Mouse (Mus musculus) forebrain, embryonic 13.5 days (tissue): Measurements from ENCODE around the gene Gm17190. TPM values are rescaled to one million over a fixed set of nuclear protein-coding genes. Genes with fewer than 3 reads are reported as not detected.
A peak's percentile ranks its signal among the peaks of the same experiment; 100 is the strongest.

Source experiments
- ATAC-seq: fragments of 200-750 bp; cut with Nextera tagmentation; 2 replicates; pipeline ENCODE4 v1.8.0; 2017
- H3K27ac ChIP-seq: fragments of 300-500 bp; sonication (generic); 2 replicates; pipeline ENCODE4 v1.5.1; 2015; ENCODE audit warnings: inconsistent platforms, mild to moderate bottlenecking, moderate library complexity
- H3K27me3 ChIP-seq: fragments of 300-500 bp; sonication (generic); 2 replicates; pipeline ENCODE4 v1.6.1; 2015; ENCODE audit warnings: mild to moderate bottlenecking, inconsistent platforms
- H3K36me3 ChIP-seq: fragments of 300-500 bp; sonication (generic); 2 replicates; pipeline ENCODE4 v1.6.1; 2015; ENCODE audit warnings: mild to moderate bottlenecking, inconsistent platforms; ENCODE audit not compliant: poor library complexity, severe bottlenecking
- H3K4me1 ChIP-seq: fragments of 300-500 bp; sonication (generic); 2 replicates; pipeline ENCODE4 v1.6.1; 2015; ENCODE audit warnings: inconsistent platforms
- H3K4me2 ChIP-seq: fragments of 300-500 bp; sonication (generic); 2 replicates; pipeline ENCODE4 v1.6.1; 2015; ENCODE audit warnings: inconsistent platforms, mild to moderate bottlenecking, moderate library complexity
- H3K4me3 ChIP-seq: fragments of 300-500 bp; sonication (generic); 2 replicates; pipeline ENCODE4 v1.5.1; 2015; ENCODE audit warnings: mild to moderate bottlenecking, inconsistent platforms
- H3K9ac ChIP-seq: fragments of 300-500 bp; sonication (generic); 2 replicates; pipeline ENCODE4 v1.6.1; 2015; ENCODE audit warnings: mild to moderate bottlenecking, inconsistent platforms
- H3K9me3 ChIP-seq: fragments of 300-500 bp; sonication (generic); replicated peaks from 2 replicates; pipeline ENCODE4 v1.6.1; 2016; ENCODE audit warnings: inconsistent platforms
- WGBS: fragments of 180-500 bp; shearing (Covaris S2); methylation state at CpG from one replicate; pipeline ENCODE4 v1.1.7; 2015; 5-methylcytosine and 5-hydroxymethylcytosine counted together
- polyA plus RNA-seq: library from polyadenylated mRNA; unstranded; fragments of >200 nt; fragmentation: Nextera tagmentation; extraction: Ambion mirVana; gene quantifications from 2 replicates; pipeline ENCODE4 v1.2.1, GENCODE M21; 2015

Gene Gm17190
- polyA plus RNA-seq, 1 experiment from 2014 or later: not detected

DNA sequence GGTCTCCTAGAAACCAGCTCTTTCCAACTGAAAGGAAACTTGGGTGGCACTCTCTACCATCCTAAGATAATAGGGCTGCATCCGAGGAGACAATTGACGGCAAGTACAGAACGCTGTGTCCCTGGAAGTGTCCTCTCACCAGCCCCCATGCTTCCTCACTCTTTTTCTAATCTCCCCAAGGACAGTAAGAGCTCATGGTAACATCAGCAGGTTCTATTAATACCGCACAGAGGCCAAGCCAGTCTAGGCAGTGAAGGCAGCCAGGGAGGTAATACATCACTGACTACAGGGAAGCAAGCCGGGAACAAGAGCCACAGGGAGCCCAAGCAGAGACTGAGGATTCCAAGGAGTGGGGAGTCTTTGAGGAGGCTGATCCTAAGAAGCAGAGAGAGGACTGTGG lies 43.2 kb downstream of the Gm17190 start:
- 73% methylated on average over 5 of the region's 5 CpGs for WGBS
- Histone ChIP-seq H3K4me3 (no peak overlapping the region), H3K27me3 (peaks cover 15% of the 10 kb centered on the region), H3K9ac (no peak overlapping the region), H3K9me3 (no peaks in the 10 kb centered on the region), H3K27ac (no peak overlapping the region), H3K4me2 (no peak overlapping the region), H3K4me1 (no peaks in the 10 kb centered on the region), H3K36me3 (no peaks in the 10 kb centered on the region)
- no peak for ATAC-seq

DNA sequence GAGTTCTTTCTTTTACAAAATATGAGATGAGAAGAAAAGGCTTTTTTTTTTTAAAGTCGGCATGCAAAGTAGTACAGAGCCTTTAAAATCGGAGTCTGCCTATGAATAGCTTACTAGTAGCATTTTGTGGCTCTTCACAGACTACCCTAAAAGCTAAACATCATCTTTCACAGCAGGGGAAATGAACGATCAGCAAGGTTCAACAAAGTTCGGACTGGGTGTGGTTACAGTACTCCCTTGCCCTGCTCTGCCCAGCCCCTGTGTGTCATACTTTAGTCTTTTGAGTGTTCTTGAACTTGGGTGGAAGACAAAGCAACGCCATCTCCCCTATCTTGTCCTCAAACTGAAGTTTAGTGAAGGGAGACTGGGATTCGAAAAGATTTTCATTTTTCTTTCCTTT lies 44.8 kb downstream of the Gm17190 start:
- Histone ChIP-seq H3K27me3 (peaks cover 31% of the 10 kb centered on the region), H3K36me3 (no peaks in the 10 kb centered on the region), H3K9ac (no peak overlapping the region), H3K27ac (no peak overlapping the region), H3K9me3 (no peaks in the 10 kb centered on the region), H3K4me2 (no peak overlapping the region), H3K4me1 (peaks cover 16% of the 10 kb centered on the region), H3K4me3 (no peak overlapping the region)
- no peak for ATAC-seq
- WGBS: 85% methylated on average over 6 of the region's 6 CpGs

DNA sequence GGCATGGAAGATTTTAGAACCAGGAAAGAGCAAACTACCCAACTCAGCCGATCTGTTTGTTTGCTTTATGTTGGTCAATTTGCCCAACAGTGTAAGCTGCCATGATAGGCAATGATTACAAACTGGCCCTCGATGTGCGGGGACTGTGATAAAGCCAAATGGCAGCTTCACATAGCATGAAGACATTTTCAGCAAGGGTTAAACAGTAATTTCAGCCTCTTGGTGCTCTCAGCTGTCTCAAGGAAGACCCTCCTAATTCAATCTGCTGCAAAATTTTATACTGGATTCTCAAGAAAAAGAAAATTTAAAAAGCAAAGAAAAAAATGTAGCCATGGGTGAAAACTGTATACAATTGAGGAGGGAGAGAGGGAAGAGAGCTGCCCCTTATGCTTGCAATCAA lies 47.2 kb downstream of the Gm17190 start:
- peaks cover 34% of the 10 kb centered on the region for H3K4me1 ChIP-seq
- WGBS: 91% methylated on average over 3 of the region's 3 CpGs
- H3K36me3 ChIP-seq: no peaks in the 10 kb centered on the region
- ATAC-seq: no peak
- H3K4me2 ChIP-seq: no peak overlapping the region
- peaks cover 43% of the 10 kb centered on the region for H3K27me3 ChIP-seq
- no peaks in the 10 kb centered on the region for H3K9me3 ChIP-seq
- H3K27ac ChIP-seq: no peak overlapping the region
- no peak overlapping the region for H3K9ac ChIP-seq
- H3K4me3 ChIP-seq: no peak overlapping the region

DNA sequence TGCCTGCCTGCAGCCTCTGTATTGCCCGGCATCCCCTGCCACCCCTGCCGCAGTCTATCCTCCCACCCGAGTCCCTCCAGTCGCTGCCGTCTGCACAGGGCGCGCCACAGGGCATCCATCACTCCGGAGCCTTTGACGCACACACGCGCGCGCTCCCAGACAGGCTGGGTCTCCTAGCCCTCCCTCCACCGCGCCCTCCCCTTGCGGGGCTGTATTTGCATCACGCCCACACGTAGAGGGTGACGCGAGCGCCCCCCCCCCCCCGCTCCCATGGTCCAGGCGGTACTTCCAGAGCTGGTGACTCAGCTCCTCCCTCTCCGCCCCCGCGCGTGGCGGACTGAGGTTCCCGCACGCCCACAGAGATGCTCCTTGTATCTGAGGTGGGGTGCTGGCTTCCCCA lies 49.2 kb downstream of the Gm17190 start:
- no peaks in the 10 kb centered on the region for H3K9me3 ChIP-seq
- peak overlapping the region; percentile 57 for H3K9ac ChIP-seq
- H3K36me3 ChIP-seq: no peaks in the 10 kb centered on the region
- H3K4me2 ChIP-seq: peak overlapping the region; percentile 97
- H3K27me3 ChIP-seq: peaks cover 58% of the 10 kb centered on the region
- no peak overlapping the region for H3K27ac ChIP-seq
- ATAC-seq: peak; percentile 79
- H3K4me3 ChIP-seq: peak overlapping the region; percentile 50
- 1% methylated on average over 30 of the region's 30 CpGs for WGBS
- peaks cover 34% of the 10 kb centered on the region for H3K4me1 ChIP-seq

DNA sequence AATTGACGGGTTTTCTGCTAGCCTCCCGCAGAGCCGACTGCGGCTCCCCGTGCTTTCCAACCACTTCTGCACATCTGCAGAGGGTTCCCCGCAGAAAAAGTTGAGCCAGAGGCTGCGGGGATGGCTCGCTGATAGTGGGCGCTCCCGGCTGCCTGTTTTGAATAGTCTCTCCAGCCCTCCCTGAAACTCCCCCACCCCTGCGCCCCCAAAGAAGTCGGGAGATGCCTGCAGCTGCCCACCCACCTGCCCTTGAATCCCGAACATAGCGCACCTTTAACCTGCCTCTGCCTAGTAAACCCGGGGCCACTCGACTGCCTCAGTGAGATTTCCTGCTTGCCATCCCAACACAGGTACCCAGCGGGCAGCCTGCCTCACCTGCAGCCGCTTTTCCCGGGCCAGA lies 50.1 kb downstream of the Gm17190 start:
- H3K36me3 ChIP-seq: no peaks in the 10 kb centered on the region
- H3K9ac ChIP-seq: peak overlapping the region; percentile 62
- H3K9me3 ChIP-seq: no peaks in the 10 kb centered on the region
- peak overlapping the region; percentile 97 for H3K4me2 ChIP-seq
- H3K4me1 ChIP-seq: peaks cover 34% of the 10 kb centered on the region
- WGBS: under 1% methylated on average over 18 of the region's 19 CpGs
- peak overlapping the region; percentile 50 for H3K4me3 ChIP-seq
- peak; percentile 6; the same call in 1 of the 2 replicates for ATAC-seq
- H3K27me3 ChIP-seq: peaks cover 58% of the 10 kb centered on the region
- no peak overlapping the region for H3K27ac ChIP-seq

DNA sequence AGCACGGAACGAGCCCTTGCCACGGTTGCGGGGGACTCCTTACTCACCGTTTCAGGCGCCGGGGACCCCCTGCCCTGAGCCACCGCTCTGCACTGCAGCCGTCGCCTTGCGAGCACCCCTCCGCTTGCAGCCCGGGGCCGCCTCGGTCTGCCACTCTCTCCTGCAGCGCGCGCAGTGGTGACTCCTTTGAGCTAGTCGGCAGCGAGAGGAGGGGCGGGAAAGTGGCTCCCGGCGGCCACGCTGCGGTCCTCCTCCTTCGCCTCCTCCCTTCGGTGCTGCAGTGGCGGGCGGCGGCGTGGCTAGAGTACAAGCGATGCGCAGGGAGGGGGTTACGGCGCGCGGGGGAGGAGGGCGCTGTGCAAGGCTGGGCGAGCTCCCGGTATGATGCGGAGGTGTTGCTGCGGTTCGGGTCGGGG lies 50.6 kb downstream of the Gm17190 start, which contains the start of gene Sv2c:
Gene Sv2c (minus strand): TSS at position 177 of the 416 bp plus-strand sequence.
- Histone ChIP-seq H3K9me3 (no peaks in the 10 kb centered on the region), H3K4me2 (peak within 1 kb of the TSS; percentile 97), H3K27ac (no peak within 1 kb of the TSS), H3K36me3 (no peaks in the 10 kb centered on the region), H3K4me1 (peaks cover 34% of the 10 kb centered on the region), H3K27me3 (peaks cover 58% of the 10 kb centered on the region), H3K4me3 (peak within 1 kb of the TSS; percentile 50), H3K9ac (peak within 1 kb of the TSS; percentile 62)
- peak; percentile 77 for ATAC-seq
- WGBS: under 1% methylated on average over 29 of the region's 44 CpGs

Other genes starting within 250 kb of the Gm17190 start
- gene Iqgap2, start 190.1 kb upstream of the Gm17190 start, polyA plus RNA-seq: 9.1 and 9.9 TPM in 2 replicates
- gene Gm20075, start 678 bp upstream of the Gm17190 start, polyA plus RNA-seq: 37.8 and 41.2 TPM in 2 replicates
- gene Sv2c, start 50.5 kb downstream of the Gm17190 start, polyA plus RNA-seq: 1.2 and 1.9 TPM in 2 replicates